Mouse (Mus musculus) midbrain, embryonic 12.5 days (tissue): ENCODE results near the gene Cemip2. TPM values are rescaled to one million over a fixed set of nuclear protein-coding genes. Genes with fewer than 3 reads are reported as not detected.

Source experiments
- ATAC-seq: fragments of 200-750 bp; cut with Nextera tagmentation; 2 replicates; pipeline ENCODE4 v1.8.0; 2017; ENCODE audit warnings: low read depth, moderate TSS enrichment, moderate library complexity; ENCODE audit not compliant: low FRiP score
- H3K27ac ChIP-seq: fragments of 300-500 bp; sonication (generic); replicated peaks from 2 replicates; pipeline ENCODE4 v1.5.1; 2016; ENCODE audit warnings: mild to moderate bottlenecking
- H3K27me3 ChIP-seq: fragments of 300-500 bp; sonication (generic); 2 replicates; pipeline ENCODE4 v1.6.1; 2016; ENCODE audit warnings: mild to moderate bottlenecking
- H3K36me3 ChIP-seq: fragments of 300-500 bp; sonication (generic); 2 replicates; pipeline ENCODE4 v1.6.1; 2016
- H3K4me1 ChIP-seq: fragments of 300-500 bp; sonication (generic); 2 replicates; pipeline ENCODE4 v1.6.1; 2016
- H3K4me2 ChIP-seq: fragments of 300-500 bp; sonication (generic); replicated peaks from 2 replicates; pipeline ENCODE4 v1.6.1; 2016; ENCODE audit warnings: mild to moderate bottlenecking, moderate library complexity
- H3K4me3 ChIP-seq: fragments of 300-500 bp; sonication (generic); 2 replicates; pipeline ENCODE4 v1.5.1; 2016; ENCODE audit warnings: mild to moderate bottlenecking
- H3K9ac ChIP-seq: fragments of 300-500 bp; sonication (generic); replicated peaks from 2 replicates; pipeline ENCODE4 v1.6.1; 2016; ENCODE audit warnings: mild to moderate bottlenecking, moderate library complexity
- H3K9me3 ChIP-seq: fragments of 300-500 bp; sonication (generic); 2 replicates; pipeline ENCODE4 v1.6.1; 2016; ENCODE audit warnings: mild to moderate bottlenecking
- WGBS: fragments of 180-500 bp; shearing (Covaris S2); methylation state at CpG from one replicate; pipeline ENCODE4 v1.1.7; 2016; 5-methylcytosine and 5-hydroxymethylcytosine counted together
- polyA plus RNA-seq: library from polyadenylated mRNA; unstranded; fragments of >200 nt; fragmentation: Nextera tagmentation; extraction: Ambion mirVana; gene quantifications from 2 replicates; pipeline ENCODE4 v1.2.1, GENCODE M21; 2016

The Cemip2 gene
- polyA plus RNA-seq, 1 experiment from 2014 or later: 105 TPM

DNA sequence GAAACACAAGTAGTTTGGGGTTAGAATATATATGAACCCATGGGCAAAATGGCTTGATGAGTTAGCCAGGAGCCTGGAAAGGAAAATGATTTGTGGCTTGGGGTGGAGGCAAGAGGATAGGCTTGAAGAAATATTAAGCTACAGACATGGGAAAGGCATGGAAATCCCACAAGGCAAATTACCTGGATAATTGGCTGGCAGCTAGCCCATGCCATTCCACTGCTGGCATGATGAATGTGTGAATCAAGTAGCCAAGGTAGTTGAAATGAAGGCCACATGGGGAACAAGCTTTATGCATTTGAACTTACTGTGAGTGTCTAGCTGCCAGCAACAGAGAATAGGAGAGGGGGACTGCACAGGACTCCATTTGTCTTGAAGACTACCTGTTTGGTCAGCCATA is 16.5 kb upstream of the Cemip2 start:
- H3K9ac ChIP-seq: no peak overlapping the region
- H3K4me1 ChIP-seq: no peaks in the 10 kb centered on the region

GRCm38 (mm10) chr19:21764013-21764412 is 14.1 kb upstream of the Cemip2 start:
- no peak overlapping the region for H3K27ac ChIP-seq
- ATAC-seq: no peak
- WGBS: 73% methylated on average over 2 of the region's 2 CpGs
- no peaks in the 10 kb centered on the region for H3K4me1 ChIP-seq
- H3K9me3 ChIP-seq: no peaks in the 10 kb centered on the region
- no peak overlapping the region for H3K4me3 ChIP-seq
- H3K9ac ChIP-seq: no peak overlapping the region
- no peak overlapping the region for H3K4me2 ChIP-seq
- no peaks in the 10 kb centered on the region for H3K27me3 ChIP-seq
- no peaks in the 10 kb centered on the region for H3K36me3 ChIP-seq

More for the DNA sequence above, 16.5 kb upstream of the Cemip2 start:
- no peak for ATAC-seq
- no peak overlapping the region for H3K27ac ChIP-seq
- no peak overlapping the region for H3K4me2 ChIP-seq
- no peaks in the 10 kb centered on the region for H3K9me3 ChIP-seq
- H3K36me3 ChIP-seq: no peaks in the 10 kb centered on the region
- no peak overlapping the region for H3K4me3 ChIP-seq
- H3K27me3 ChIP-seq: no peaks in the 10 kb centered on the region

- Histone ChIP-seq H3K9ac (no peak overlapping the region), H3K36me3 (no peaks in the 10 kb centered on the region), H3K4me2 (no peak overlapping the region), H3K4me3 (no peak overlapping the region), H3K4me1 (no peaks in the 10 kb centered on the region), H3K27ac (no peak overlapping the region), H3K9me3 (no peaks in the 10 kb centered on the region), H3K27me3 (no peaks in the 10 kb centered on the region)
- 84% methylated on average over 3 of the region's 3 CpGs for WGBS
- no peak for ATAC-seq
Measured at GRCm38 (mm10) chr19:21764738-21765137, 13.4 kb upstream of the Cemip2 start.

DNA sequence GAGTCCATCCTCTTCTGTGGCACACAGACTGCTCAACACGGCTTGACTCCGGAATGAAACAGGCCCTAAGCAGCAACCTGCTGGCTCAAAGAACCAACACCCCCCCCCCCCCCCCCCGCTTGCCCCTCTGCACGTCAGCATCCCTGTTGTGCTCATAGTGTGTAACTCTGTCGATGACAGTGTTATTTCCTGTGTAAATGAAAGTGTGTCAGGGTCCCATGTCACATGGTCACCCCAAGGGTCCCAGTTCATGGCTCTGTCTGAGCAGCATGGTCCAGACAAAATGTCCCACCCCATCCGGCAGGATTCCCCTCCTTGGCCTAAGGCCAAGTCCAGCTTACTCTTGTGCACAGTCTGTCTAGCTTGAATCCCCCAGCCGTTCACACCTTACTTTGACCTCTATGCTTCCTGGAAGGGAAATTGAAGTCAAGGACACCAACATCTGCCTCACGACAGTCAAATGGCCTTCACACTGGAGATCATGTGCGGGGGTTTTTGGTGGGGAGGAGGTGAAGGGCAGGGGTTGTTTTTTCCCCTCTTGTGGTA is 10.6 kb upstream of the Cemip2 start:
- H3K4me1 ChIP-seq: no peaks in the 10 kb centered on the region
- H3K36me3 ChIP-seq: no peaks in the 10 kb centered on the region
- no peaks in the 10 kb centered on the region for H3K27me3 ChIP-seq
- no peak for ATAC-seq
- 80% methylated on average over 8 of the region's 9 CpGs for WGBS
- no peak overlapping the region for H3K9ac ChIP-seq
- H3K27ac ChIP-seq: no peak overlapping the region
- no peak overlapping the region for H3K4me3 ChIP-seq
- H3K4me2 ChIP-seq: no peak overlapping the region
- H3K9me3 ChIP-seq: no peaks in the 10 kb centered on the region

GRCm38 (mm10) chr19:21769796-21770195 is 8.3 kb upstream of the Cemip2 start:
- WGBS: 87% methylated on average over 3 of the region's 3 CpGs
- H3K4me1 ChIP-seq: no peaks in the 10 kb centered on the region
- no peak overlapping the region for H3K4me2 ChIP-seq
- no peak for ATAC-seq
- no peaks in the 10 kb centered on the region for H3K36me3 ChIP-seq
- no peaks in the 10 kb centered on the region for H3K9me3 ChIP-seq
- no peak overlapping the region for H3K9ac ChIP-seq
- no peak overlapping the region for H3K4me3 ChIP-seq
- no peaks in the 10 kb centered on the region for H3K27me3 ChIP-seq
- H3K27ac ChIP-seq: no peak overlapping the region

- Histone ChIP-seq H3K27me3 (no peaks in the 10 kb centered on the region), H3K4me2 (no peak overlapping the region), H3K9ac (no peak overlapping the region), H3K9me3 (no peaks in the 10 kb centered on the region), H3K4me1 (no peaks in the 10 kb centered on the region), H3K4me3 (no peak overlapping the region), H3K27ac (no peak overlapping the region), H3K36me3 (no peaks in the 10 kb centered on the region)
- no peak for ATAC-seq
- 88% methylated on average over 1 of the region's 1 CpGs for WGBS
Measured at GRCm38 (mm10) chr19:21771586-21771985, 6.6 kb upstream of the Cemip2 start.

GRCm38 (mm10) chr19:21773621-21774020 is 4.5 kb upstream of the Cemip2 start:
- no peak for ATAC-seq
- H3K36me3 ChIP-seq: no peaks in the 10 kb centered on the region
- no peak overlapping the region for H3K4me3 ChIP-seq
- H3K27ac ChIP-seq: no peak overlapping the region
- H3K9ac ChIP-seq: no peak overlapping the region
- peaks cover 6% of the 10 kb centered on the region; the same call in 1 of the 2 replicates for H3K4me1 ChIP-seq
- H3K27me3 ChIP-seq: no peaks in the 10 kb centered on the region
- H3K9me3 ChIP-seq: no peaks in the 10 kb centered on the region
- H3K4me2 ChIP-seq: no peak overlapping the region
- WGBS: 85% methylated on average over 6 of the region's 6 CpGs

DNA sequence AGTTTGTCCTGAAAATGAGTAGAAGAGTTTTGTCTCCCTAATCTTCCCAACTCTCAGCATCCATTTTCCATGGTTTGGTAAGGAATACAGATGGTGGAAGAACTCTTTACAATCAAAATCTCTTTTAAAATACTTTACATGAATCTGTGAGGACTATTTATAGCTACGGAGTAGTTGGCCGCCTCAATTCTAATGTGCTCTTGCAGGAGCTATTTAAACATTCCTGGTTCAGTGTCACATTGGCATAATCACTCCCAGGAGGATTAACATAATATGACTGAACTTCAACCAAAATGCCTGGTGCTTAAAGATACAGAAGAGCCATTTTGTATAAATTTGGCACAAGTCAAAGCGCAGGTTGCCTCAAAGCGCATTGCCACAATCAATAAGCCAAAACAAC is 2.5 kb upstream of the Cemip2 start:
- WGBS: 81% methylated on average over 4 of the region's 4 CpGs
- Histone ChIP-seq H3K9ac (no peak overlapping the region), H3K27ac (no peak overlapping the region), H3K4me1 (peaks cover 21% of the 10 kb centered on the region), H3K4me2 (no peak overlapping the region), H3K4me3 (no peak overlapping the region), H3K36me3 (no peaks in the 10 kb centered on the region), H3K9me3 (no peaks in the 10 kb centered on the region), H3K27me3 (no peaks in the 10 kb centered on the region)
- no peak for ATAC-seq

GRCm38 (mm10) chr19:21776671-21777070 is 1.5 kb upstream of the Cemip2 start:
- 75% methylated on average over 3 of the region's 3 CpGs for WGBS
- no peak for ATAC-seq
- Histone ChIP-seq H3K36me3 (no peaks in the 10 kb centered on the region), H3K4me3 (no peak overlapping the region), H3K27me3 (no peaks in the 10 kb centered on the region), H3K9me3 (no peaks in the 10 kb centered on the region), H3K4me2 (no peak overlapping the region), H3K27ac (no peak overlapping the region), H3K4me1 (peaks cover 31% of the 10 kb centered on the region), H3K9ac (no peak overlapping the region)

DNA sequence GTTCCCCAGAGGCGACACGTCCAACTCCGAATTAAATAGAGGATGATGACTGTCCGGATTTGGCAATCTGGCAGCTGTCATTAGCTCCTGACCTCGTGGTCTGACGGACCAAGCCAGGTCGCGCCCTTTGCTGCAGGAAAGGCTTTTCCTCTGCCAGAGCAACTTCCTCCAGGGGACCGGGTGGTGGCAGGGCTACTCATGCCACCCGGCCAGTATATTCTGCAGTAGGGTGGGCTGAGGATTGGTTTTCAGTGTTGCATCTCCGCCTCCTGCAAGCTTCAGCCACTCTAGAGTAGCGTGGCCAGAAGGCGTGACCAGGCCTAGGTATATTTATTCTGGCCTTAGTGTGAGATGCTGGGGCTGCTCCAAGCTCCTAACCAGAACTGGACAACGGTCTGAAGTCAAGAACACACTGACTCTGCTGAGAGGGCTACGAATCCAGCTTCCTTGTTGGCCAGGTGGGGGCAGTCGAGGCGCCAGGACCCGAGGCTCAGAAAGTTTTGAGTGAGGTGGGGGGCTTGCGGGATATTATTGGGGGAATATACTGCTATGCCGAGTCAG is 891 bp upstream of the Cemip2 start:
- Histone ChIP-seq H3K36me3 (no peaks in the 10 kb centered on the region), H3K9ac (0 out of 2 replicates have a peak overlapping the region, but pooled peaks have one; percentile 15), H3K4me3 (peak overlapping the region; percentile 93; the same call in 1 of the 2 replicates), H3K9me3 (no peaks in the 10 kb centered on the region), H3K27ac (no peak overlapping the region), H3K4me2 (peak overlapping the region; percentile 89), H3K4me1 (peaks cover 37% of the 10 kb centered on the region), H3K27me3 (no peaks in the 10 kb centered on the region)
- WGBS: 29% methylated on average over 20 of the region's 20 CpGs
- peak; percentile 2; the same call in 1 of the 2 replicates for ATAC-seq

DNA sequence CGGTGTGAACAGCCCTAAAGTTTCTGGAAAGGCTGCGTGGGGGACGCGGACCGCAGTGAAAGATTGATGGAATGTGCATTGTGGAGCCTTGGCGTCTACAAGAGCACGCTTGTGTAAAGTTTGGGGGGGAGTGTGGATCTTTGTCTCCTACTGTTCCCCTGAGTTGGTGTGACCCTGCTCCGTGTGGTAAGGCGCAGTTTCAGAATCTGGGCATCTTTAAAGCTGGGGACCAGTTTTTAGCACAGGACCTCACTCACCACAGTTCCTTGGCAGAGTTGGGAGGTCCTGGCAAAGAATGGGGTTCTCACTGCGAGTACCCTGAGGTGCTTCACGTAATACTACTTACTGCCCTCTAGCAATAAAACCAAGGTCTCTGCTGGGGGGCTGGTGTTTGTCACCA is 964 bp downstream of the Cemip2 start:
- Histone ChIP-seq H3K4me1 (peaks cover 53% of the 10 kb centered on the region), H3K9me3 (no peaks in the 10 kb centered on the region), H3K4me2 (peak overlapping the region; percentile 89), H3K27ac (peak overlapping the region; percentile 95), H3K36me3 (no peaks in the 10 kb centered on the region), H3K27me3 (no peaks in the 10 kb centered on the region), H3K9ac (peak overlapping the region; percentile 96), H3K4me3 (peak overlapping the region; percentile 93)
- under 1% methylated on average over 11 of the region's 11 CpGs for WGBS
- no peak for ATAC-seq

- Histone ChIP-seq H3K4me1 (peaks cover 69% of the 10 kb centered on the region), H3K27ac (peak overlapping the region; percentile 95), H3K27me3 (no peaks in the 10 kb centered on the region), H3K4me3 (peak overlapping the region; percentile 93), H3K36me3 (no peaks in the 10 kb centered on the region), H3K9me3 (no peaks in the 10 kb centered on the region), H3K9ac (peak overlapping the region; percentile 96; the same call in 1 of the 2 replicates), H3K4me2 (peak overlapping the region; percentile 89)
- no peak for ATAC-seq
- 22% methylated on average over 8 of the region's 8 CpGs for WGBS
Measured at GRCm38 (mm10) chr19:21780663-21781062, 2.5 kb downstream of the Cemip2 start.
